Mouse (Mus musculus): ENCODE results near the gene Pde11a.

DNA sequence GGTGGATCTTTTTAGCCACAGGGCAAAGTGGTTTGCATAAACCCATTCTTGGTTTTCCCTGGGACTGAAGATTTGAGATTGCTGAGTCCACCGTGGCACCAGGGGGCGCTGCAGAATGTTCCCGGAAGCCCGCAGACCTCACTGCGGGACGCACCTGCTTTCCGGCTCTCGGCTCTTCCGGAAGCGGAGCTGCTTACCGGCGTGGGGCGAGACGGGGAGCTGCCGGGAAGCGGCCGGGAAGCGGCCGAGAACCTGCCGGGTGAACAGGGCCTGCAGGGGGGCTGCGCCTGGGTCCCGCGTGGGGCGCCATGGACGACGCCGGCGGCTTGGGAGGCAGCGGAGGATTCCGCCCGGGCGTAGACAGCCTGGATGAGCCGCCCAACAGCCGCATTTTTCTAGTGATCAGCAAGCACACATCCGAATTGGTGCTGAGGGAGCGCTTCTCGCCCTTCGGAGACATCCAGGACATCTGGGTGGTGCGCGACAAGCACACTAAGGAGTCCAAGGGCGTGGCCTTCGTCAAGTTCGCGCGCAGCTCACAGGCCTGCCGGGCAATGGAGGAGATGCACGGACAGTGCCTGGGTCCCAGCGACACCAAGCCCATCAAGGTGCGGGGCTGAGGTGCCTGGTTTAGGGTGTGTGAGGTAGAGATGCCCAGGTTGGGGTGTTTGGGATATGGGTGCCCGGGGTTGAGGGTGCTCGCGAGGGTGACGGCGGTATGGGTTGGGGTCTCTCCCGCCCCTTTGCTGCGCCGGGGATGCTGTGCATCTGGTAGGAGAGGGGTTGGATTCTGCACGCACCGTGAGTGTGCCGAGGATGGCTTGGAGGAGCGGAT lies 31.5 kb upstream of the Pde11a start, which contains the start of gene Rbm45:
- peak; percentile 62 for TF ChIP-seq CTCF (conservative IDR thresholded peaks at IDR 0.05; ENCODE audit: low read length)
- no peak for TF ChIP-seq NANOG (IDR thresholded peaks at IDR 0.05; ENCODE audit: borderline replicate concordance, low read length)

Data from E14TG2a.4 (cell line).